Mouse (Mus musculus): ENCODE measurements around the gene Hrh2. TPM values are rescaled to one million over a fixed set of nuclear protein-coding genes. Genes with fewer than 3 reads are reported as not detected.
A peak's percentile ranks its signal among the peaks of the same experiment; 100 is the strongest.

Hrh2 gene
- polyA plus RNA-seq, 1 experiment from 2014 or later: 0.45 TPM

DNA sequence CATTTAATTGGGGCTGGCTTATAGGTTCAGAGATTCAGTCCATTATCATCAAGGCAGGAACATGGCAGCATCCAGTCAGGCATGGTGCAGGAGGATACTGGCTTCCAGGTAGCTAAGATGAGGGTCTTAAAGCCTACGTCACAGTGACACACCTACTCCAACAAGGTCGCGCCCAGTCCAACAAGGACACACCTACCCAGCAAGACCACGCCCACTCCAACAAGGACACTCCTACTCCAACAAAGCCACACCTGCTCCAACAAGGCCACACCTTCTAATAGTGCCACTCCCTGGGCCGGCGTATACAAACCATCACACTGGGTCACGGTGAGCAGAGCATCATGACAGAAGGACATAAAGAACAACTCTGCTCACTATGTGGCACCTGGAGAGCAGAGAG, 80.1 kb downstream of the Hrh2 start:
- Histone ChIP-seq H3K9ac (replicated peaks) (no peak overlapping the region), H3K36me3 (no peaks in the 10 kb centered on the region), H3K4me1 (peaks cover 5% of the 10 kb centered on the region; the same call in 1 of the 2 replicates), H3K27me3 (replicated peaks) (no peaks in the 10 kb centered on the region), H3K9me3 (replicated peaks) (no peaks in the 10 kb centered on the region), H3K4me3 (replicated peaks) (no peak overlapping the region), H3K4me2 (no peak overlapping the region), H3K27ac (replicated peaks) (no peak overlapping the region)
- 94% methylated on average over 7 of the region's 7 CpGs for WGBS
- ATAC-seq (ENCODE audit: low FRiP score): no peak

DNA sequence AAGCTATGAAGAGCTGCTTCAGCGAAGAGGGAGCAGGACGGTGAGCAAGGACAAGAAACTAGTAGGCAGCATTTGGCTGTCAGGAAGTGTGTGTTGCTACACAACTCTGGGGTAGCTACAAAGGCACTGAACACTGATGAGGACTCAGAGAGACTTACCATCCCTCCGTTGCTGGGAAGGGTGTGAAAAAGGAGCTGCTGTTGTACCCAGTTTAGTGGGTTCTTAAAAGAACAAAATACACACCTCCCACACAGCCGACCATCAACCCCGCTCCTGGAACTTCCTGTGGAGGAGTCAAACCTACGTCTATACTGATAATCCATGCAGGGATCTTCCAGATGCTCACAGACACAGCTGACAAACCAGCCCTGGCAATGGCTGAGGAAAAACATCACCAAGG, 85.5 kb downstream of the Hrh2 start:
- 89% methylated on average over 6 of the region's 6 CpGs for WGBS
- Histone ChIP-seq H3K9ac (replicated peaks) (no peak overlapping the region), H3K27ac (replicated peaks) (no peak overlapping the region), H3K27me3 (replicated peaks) (no peaks in the 10 kb centered on the region), H3K36me3 (no peaks in the 10 kb centered on the region), H3K9me3 (replicated peaks) (no peaks in the 10 kb centered on the region), H3K4me3 (replicated peaks) (no peak overlapping the region), H3K4me1 (peaks cover 14% of the 10 kb centered on the region), H3K4me2 (no peak overlapping the region)
- no peak for ATAC-seq (ENCODE audit: low FRiP score)

DNA sequence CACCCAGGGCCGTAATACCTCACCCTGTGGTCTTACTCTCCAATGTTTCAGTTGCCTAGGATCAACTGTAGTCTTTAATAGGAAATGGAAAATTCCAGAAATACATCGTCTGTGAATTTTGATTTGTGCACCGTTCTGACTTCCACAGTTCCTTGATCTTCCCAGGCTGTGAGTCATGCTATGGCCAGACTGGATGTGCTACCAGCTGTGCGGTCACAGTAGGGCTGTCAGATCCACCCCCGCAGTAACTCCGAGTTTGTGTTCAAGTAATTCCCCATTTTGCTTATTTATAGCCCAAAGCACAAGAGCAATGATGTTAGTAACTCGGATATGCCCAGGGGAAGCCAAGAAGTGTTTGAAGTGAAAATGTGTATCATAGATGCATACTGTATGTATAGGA, 88.4 kb downstream of the Hrh2 start:
- no peak for ATAC-seq (ENCODE audit: low FRiP score)
- Histone ChIP-seq H3K4me1 (peaks cover 21% of the 10 kb centered on the region), H3K9ac (replicated peaks) (no peak overlapping the region), H3K27me3 (replicated peaks) (no peaks in the 10 kb centered on the region), H3K27ac (replicated peaks) (no peak overlapping the region), H3K4me2 (no peak overlapping the region), H3K4me3 (replicated peaks) (no peak overlapping the region), H3K9me3 (replicated peaks) (no peaks in the 10 kb centered on the region), H3K36me3 (no peaks in the 10 kb centered on the region)
- 79% methylated on average over 7 of the region's 7 CpGs for WGBS

DNA sequence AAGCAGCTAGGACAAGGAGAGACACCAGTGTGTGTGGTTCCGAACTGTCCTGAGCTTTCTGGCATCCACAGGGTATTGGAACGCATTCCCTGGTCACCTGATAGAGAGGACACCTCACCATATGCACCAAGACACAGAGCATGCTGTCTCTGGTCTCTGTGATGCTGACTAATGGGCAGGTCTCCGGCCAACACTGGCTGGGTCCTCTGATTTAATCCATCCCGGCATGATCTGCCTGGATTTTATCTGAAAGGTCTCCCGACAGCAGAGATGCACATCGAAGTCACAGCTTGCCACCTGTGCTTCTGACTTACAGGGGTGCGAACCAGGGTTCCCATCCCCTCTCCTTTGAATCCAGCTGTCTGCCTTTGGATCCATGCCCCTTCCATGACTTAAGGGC, 89.2 kb downstream of the Hrh2 start:
- no peak for ATAC-seq (ENCODE audit: low FRiP score)
- H3K4me3 ChIP-seq (replicated peaks): no peak overlapping the region
- H3K36me3 ChIP-seq: no peaks in the 10 kb centered on the region
- no peak overlapping the region for H3K9ac ChIP-seq (replicated peaks)
- WGBS: 70% methylated on average over 7 of the region's 7 CpGs
- no peak overlapping the region for H3K4me2 ChIP-seq
- H3K9me3 ChIP-seq (replicated peaks): no peaks in the 10 kb centered on the region
- H3K27ac ChIP-seq (replicated peaks): no peak overlapping the region
- peaks cover 21% of the 10 kb centered on the region for H3K4me1 ChIP-seq
- no peaks in the 10 kb centered on the region for H3K27me3 ChIP-seq (replicated peaks)

DNA sequence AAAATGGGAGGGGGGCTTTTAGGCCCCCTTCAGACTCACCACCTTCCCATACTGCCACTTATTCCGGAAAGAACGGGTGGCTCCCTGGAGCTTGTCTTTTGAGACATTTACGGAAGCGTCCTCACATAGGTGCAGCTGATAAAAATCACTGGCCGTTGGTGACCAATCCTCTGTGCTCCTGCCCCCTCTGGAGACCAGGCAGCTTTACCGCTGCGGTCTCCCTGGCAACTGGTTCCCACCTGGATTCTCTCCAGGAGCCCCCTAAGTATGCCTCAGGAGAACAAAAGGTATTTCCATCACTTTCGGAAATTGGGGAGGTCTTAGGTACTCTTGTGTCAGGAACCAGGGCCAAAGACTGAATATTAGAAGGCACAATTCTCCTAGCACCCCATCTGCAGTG, 89.7 kb downstream of the Hrh2 start:
- Histone ChIP-seq H3K4me3 (replicated peaks) (no peak overlapping the region), H3K9me3 (replicated peaks) (no peaks in the 10 kb centered on the region), H3K4me2 (no peak overlapping the region), H3K36me3 (no peaks in the 10 kb centered on the region), H3K27me3 (replicated peaks) (no peaks in the 10 kb centered on the region), H3K9ac (replicated peaks) (no peak overlapping the region), H3K27ac (replicated peaks) (no peak overlapping the region), H3K4me1 (peaks cover 21% of the 10 kb centered on the region)
- peak; percentile 43; the same call in 1 of the 2 replicates for ATAC-seq (ENCODE audit: low FRiP score)
- WGBS: 25% methylated on average over 8 of the region's 8 CpGs

DNA sequence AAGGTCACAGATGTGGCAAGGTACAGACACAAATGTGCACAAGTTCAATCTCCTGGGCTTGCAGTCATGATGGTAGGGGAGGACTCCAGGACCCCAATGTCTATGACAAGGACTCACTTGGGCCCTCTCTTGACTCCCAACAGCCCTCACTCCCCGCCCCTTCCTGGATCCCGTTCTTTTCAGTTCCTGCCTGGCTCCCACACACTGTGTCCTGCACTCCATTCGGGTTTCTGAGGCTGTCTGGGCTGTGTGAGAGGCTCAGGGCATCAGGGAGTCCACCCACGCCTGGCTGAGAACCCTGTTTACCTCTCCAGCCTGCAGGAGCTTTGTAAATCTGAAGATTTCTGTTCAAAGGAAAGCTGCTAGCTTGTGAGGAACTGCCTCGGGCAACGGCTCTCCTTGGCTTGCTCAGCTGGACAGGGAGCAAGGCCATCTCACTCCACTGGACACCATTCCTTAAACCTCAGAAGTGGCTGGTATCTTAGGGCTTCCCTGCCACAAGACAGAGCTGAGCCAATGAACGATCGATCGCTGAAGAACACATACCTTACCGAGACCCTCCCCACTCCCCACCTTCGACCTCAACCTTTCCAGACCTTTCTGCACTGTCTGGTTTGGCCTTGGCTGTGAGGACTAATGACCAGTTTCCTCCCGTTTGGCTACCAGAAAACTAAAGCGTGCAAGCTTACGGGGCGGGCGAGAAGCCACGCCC, 90.4 kb downstream of the Hrh2 start:
- Histone ChIP-seq H3K27me3 (replicated peaks) (no peaks in the 10 kb centered on the region), H3K9ac (replicated peaks) (no peak overlapping the region), H3K4me3 (replicated peaks) (0 out of 2 replicates have a peak overlapping the region, but pooled peaks have one; percentile 1), H3K27ac (replicated peaks) (no peak overlapping the region; the same call in 1 of the 2 replicates), H3K9me3 (replicated peaks) (no peaks in the 10 kb centered on the region), H3K4me2 (peak overlapping the region; percentile 45), H3K36me3 (no peaks in the 10 kb centered on the region), H3K4me1 (peaks cover 21% of the 10 kb centered on the region)
- 0 out of 2 replicates have a peak, but pooled peaks have one; percentile 32 for ATAC-seq (ENCODE audit: low FRiP score)
- 20% methylated on average over 17 of the region's 17 CpGs for WGBS

DNA sequence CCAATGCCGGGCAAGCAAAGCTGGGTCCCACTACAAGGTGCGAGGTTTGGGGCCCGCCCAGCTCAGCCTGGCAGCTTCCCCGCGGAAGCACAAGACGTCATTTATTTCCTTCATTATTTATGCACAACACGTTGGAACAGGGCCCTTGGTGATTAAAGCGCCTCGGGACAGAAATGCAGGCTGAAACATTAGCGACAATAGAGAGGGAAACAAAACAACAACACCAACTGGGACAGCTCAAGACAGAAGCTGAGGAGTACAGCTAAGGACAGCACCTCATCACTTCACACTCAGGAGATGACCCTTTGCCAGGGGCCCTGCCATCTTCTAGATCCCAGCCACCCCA, 90.9 kb downstream of the Hrh2 start:
- H3K27ac ChIP-seq (replicated peaks): no peak overlapping the region
- WGBS: under 1% methylated on average over 10 of the region's 10 CpGs
- ATAC-seq (ENCODE audit: low FRiP score): 0 out of 2 replicates have a peak, but pooled peaks have one; percentile 35
- no peaks in the 10 kb centered on the region for H3K36me3 ChIP-seq
- no peaks in the 10 kb centered on the region for H3K9me3 ChIP-seq (replicated peaks)
- H3K9ac ChIP-seq (replicated peaks): no peak overlapping the region
- peak overlapping the region; percentile 45 for H3K4me2 ChIP-seq
- H3K4me1 ChIP-seq: peaks cover 21% of the 10 kb centered on the region
- H3K27me3 ChIP-seq (replicated peaks): no peaks in the 10 kb centered on the region
- H3K4me3 ChIP-seq (replicated peaks): 0 out of 2 replicates have a peak overlapping the region, but pooled peaks have one; percentile 1

Other genes starting within 250 kb of the Hrh2 start
- gene Drd1, start 136.4 kb upstream of the Hrh2 start, polyA plus RNA-seq (2015; fragmentation: Nextera tagmentation; extraction: Ambion mirVana): 1.3 and 2.0 TPM in 2 replicates
- 73.1 and 75.6 TPM in 2 replicates for gene Sfxn1, start 120.3 kb upstream of the Hrh2 start, polyA plus RNA-seq (2015; fragmentation: Nextera tagmentation; extraction: Ambion mirVana)
- 19.8 and 20.0 TPM in 2 replicates for gene Cplx2, start 179.2 kb downstream of the Hrh2 start, polyA plus RNA-seq (2015; fragmentation: Nextera tagmentation; extraction: Ambion mirVana)

Data from neural tube, embryonic 15.5 days (tissue).